14 mouse cellular contexts compared by ENCODE assay signal in the genomic region with DNA sequence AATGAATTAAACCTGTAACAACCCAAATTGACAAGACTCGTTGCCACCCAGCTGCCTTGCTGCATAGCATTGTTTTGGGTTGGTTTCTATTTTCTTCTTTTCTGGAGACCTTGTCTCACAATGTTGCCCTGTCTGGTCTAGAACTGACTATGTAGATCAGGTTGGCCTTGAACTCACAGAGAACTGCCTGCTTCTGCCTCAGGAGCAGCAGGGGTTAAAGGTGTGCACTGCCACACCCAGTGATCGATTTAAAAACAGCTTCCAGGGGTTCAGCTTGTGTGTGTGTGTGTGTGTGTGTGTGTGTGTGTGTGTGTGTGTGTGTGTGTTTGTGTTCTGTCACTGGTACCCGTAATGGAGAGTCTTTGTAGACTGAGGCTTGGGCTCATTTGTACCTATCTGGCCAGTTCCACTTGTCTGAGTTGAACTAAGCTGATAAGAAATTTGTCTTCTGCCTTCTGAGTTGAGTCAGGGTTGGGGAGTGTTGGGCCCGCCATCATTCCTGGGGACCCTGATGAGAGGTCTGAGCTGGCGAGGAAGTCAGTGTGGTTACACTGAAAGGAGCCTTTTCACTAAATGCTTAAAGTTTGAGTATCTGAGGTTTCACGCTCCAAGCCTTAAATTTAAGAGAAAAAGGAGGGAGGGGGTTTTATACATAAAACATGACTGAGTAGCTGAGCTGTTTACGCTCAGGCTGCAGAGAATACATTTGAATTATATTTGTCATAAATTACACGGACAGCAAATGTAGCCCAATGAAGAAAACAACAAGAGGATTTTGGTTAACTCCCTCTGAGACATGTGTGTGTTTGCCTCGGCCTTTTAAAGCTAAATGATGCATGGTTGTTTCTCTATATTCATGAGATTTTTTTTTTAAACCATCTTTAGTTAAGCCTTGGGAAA.
"Had no signal": no experiment of that assay in that cellular context is flagged by ENCODE, and none has a peak within 500 bp of the region (broad histone marks: within the 10 kb centered on the region; RNA-seq: fewer than 3 reads in every experiment).

No protein-coding gene starts in this region.

- H3K9ac ChIP-seq: limb, embryonic 12.5 days; limb, embryonic 15.5 days; liver, embryonic 12.5 days; liver, embryonic 15.5 days had no signal

- ATAC-seq: liver, embryonic 12.5 days had no signal

- H3K4me2 ChIP-seq: limb, embryonic 12.5 days; limb, embryonic 15.5 days; liver, embryonic 12.5 days; liver, embryonic 15.5 days; midbrain, embryonic 11.5 days had no signal

- H3K27me3 ChIP-seq: limb, embryonic 12.5 days; limb, embryonic 15.5 days; liver, embryonic 12.5 days; liver, embryonic 15.5 days had no signal

- H3K9me3 ChIP-seq: limb, embryonic 12.5 days; limb, embryonic 15.5 days; liver, embryonic 12.5 days; liver, embryonic 15.5 days had no signal

- H3K36me3 ChIP-seq: limb, embryonic 12.5 days; limb, embryonic 15.5 days; liver, embryonic 12.5 days; liver, embryonic 15.5 days had no signal

- H3K27ac ChIP-seq: limb, embryonic 12.5 days; limb, embryonic 15.5 days; liver, embryonic 12.5 days; liver, embryonic 15.5 days had no signal

- DNase-seq: kidney, adult 8-10 months; kidney, postnatal 14 days; left cerebral cortex, postnatal 4 days; lung, adult 2 months; lung, postnatal 14 days; lung, postnatal 4 days; midbrain, embryonic 14.5 days; thymus, adult 18-20 months; thymus, postnatal 36 days had no signal

- H3K4me3 ChIP-seq: limb, embryonic 12.5 days; limb, embryonic 15.5 days; liver, embryonic 12.5 days; liver, embryonic 15.5 days had no signal
